ENCODE assay signal across 9 mouse cellular contexts in genomic region chr10:111103086-111103485, GRCm38 (mm10).
A peak's percentile ranks its signal among the peaks of the same experiment; 100 is the strongest.
DNase-seq lines count a peak whose midpoint lies in the region; ATAC-seq and TF ChIP-seq lines count a peak whose summit lies in the region.
"Had no signal": no experiment of that assay in that cellular context is flagged by ENCODE, and none has a peak within 500 bp of the region (broad histone marks: within the 10 kb centered on the region; RNA-seq: fewer than 3 reads in every experiment).

No protein-coding gene starts in this region.

- H3K4me1 ChIP-seq in heart, embryonic 12.5 days (replicated peaks), result peaks cover 15% of the 10 kb centered on the region

- intact Hi-C loops in gastrocnemius, adult 2 months (cut with DNase I), result no loop called here

- H3K27me3 ChIP-seq in heart, embryonic 12.5 days (replicated peaks), result no peaks in the 10 kb centered on the region
- H3K27me3 ChIP-seq: hindbrain, embryonic 15.5 days had no signal

- H3K4me2 ChIP-seq in heart, embryonic 12.5 days, result peak overlapping the region; percentile 51
- H3K4me2 ChIP-seq: hindbrain, embryonic 15.5 days had no signal

- no peak for ATAC-seq in heart, embryonic 12.5 days (ENCODE audit: insufficient number of reproducible peaks, low FRiP score)

- TF ChIP-seq CTCF in gastrocnemius, adult 2 months (IDR thresholded peaks at IDR 0.05), result no peak

- DNase-seq in gastrocnemius, adult 2 months, result peak; percentile 39
- no peak for DNase-seq in gastrocnemius, postnatal 4 days (ENCODE audit: low spot score in 2 of 2)
- peak; percentile 90 for DNase-seq in MN1 (ENCODE audit: low spot score)
- peak; percentile 27 for DNase-seq in lung, postnatal 10 days
- no peak for DNase-seq in embryo, embryonic 10 days (ENCODE audit: low spot score)
- no peak for DNase-seq in frontal cortex, adult 2 months (ENCODE audit: extremely low spot score in 1 of 2, low spot score in 1 of 2)
- DNase-seq in ovary, postnatal 36 days (ENCODE audit: low spot score), result no peak

- peak overlapping the region; percentile 68 for H3K27ac ChIP-seq in gastrocnemius, adult 2 months
- no peak overlapping the region for H3K27ac ChIP-seq in heart, embryonic 12.5 days (ENCODE audit: poor library complexity, severe bottlenecking)
- H3K27ac ChIP-seq: hindbrain, embryonic 15.5 days had no signal

- no peaks in the 10 kb centered on the region for H3K9me3 ChIP-seq in heart, embryonic 12.5 days (replicated peaks)
- H3K9me3 ChIP-seq: hindbrain, embryonic 15.5 days had no signal

- WGBS in heart, embryonic 12.5 days, result 73% methylated on average over 14 of the region's 14 CpGs

- H3K4me3 ChIP-seq in gastrocnemius, adult 2 months, result peak overlapping the region; percentile 67
- H3K4me3 ChIP-seq in heart, embryonic 12.5 days, result peak overlapping the region; percentile 9; the same call in 1 of the 2 replicates
- H3K4me3 ChIP-seq: hindbrain, embryonic 15.5 days had no signal

- H3K9ac ChIP-seq in heart, embryonic 12.5 days, result no peak overlapping the region
- H3K9ac ChIP-seq: hindbrain, embryonic 15.5 days had no signal

- H3K36me3 ChIP-seq in heart, embryonic 12.5 days, result no peaks in the 10 kb centered on the region
- H3K36me3 ChIP-seq: hindbrain, embryonic 15.5 days had no signal

Comparison
In these comparisons a context has a peak if more than half of its experiments do, and no peak if none do; other contexts are left out.
1. DNase-seq: peak in gastrocnemius, adult 2 months (single experiment), MN1 (single experiment) and lung, postnatal 10 days (single experiment); none in gastrocnemius, postnatal 4 days (0 of 2), embryo, embryonic 10 days (single experiment), frontal cortex, adult 2 months (0 of 2) and ovary, postnatal 36 days (single experiment).